Mouse (Mus musculus) MEL (cell line): ENCODE results near the gene Plcb3. TPM values are rescaled to one million over a fixed set of nuclear protein-coding genes. Genes with fewer than 3 reads are reported as not detected.

Experiments
- DNase-seq: peaks from one replicate; pipeline ENCODE4 v3.0.0; 2011; ENCODE audit warnings: low read depth, low spot score
- H3K27ac ChIP-seq: 2 replicates; pipeline ENCODE4 v1.5.1; 2012; ENCODE audit warnings: low read depth, mild to moderate bottlenecking, control low read depth, low read length, moderate library complexity; ENCODE audit not compliant: control insufficient read depth
- H3K27me3 ChIP-seq, 2 experiments: fragments of 150-350 bp in 1 of 2; sonication (generic) in 1 of 2; 2 replicates each; pipeline ENCODE4 v1.6.1; 2012; ENCODE audit warnings: low read length in 2 of 2, mild to moderate bottlenecking in 2 of 2, improper control_type of control experiment in 1 of 2, moderate library complexity in 1 of 2; ENCODE audit not compliant: insufficient read depth in 2 of 2, control insufficient read depth in 1 of 2
- H3K36me3 ChIP-seq, 2 experiments: 2 replicates each; pipeline ENCODE4 v1.6.1; 2012 to 2014; ENCODE audit warnings: low read length in 2 of 2, improper control_type of control experiment in 1 of 2, inconsistent platforms in 1 of 2, mild to moderate bottlenecking in 1 of 2; ENCODE audit not compliant: insufficient read depth in 2 of 2, control insufficient read depth in 1 of 2
- H3K4me1 ChIP-seq, 2 experiments: fragments of 150-350 bp in 1 of 2; sonication (generic) in 1 of 2; 2 replicates each; pipeline ENCODE4 v1.6.1; 2012; ENCODE audit warnings: low read length in 2 of 2, improper control_type of control experiment in 1 of 2, mild to moderate bottlenecking in 1 of 2; ENCODE audit not compliant: insufficient read depth in 2 of 2, control insufficient read depth in 1 of 2
- H3K4me3 ChIP-seq, 2 experiments: fragments of 150-350 bp in 1 of 2; sonication (generic) in 1 of 2; 2 replicates each; pipeline ENCODE4 v1.5.1; 2012; ENCODE audit warnings: low read depth in 2 of 2, low read length in 2 of 2, mild to moderate bottlenecking in 2 of 2, moderate library complexity in 2 of 2, control low read depth in 1 of 2, improper control_type of control experiment in 1 of 2; ENCODE audit not compliant: control insufficient read depth in 1 of 2, insufficient read depth in 1 of 2
- H3K79me2 ChIP-seq: 2 replicates; pipeline ENCODE4 v1.6.1; 2012; ENCODE audit warnings: mild to moderate bottlenecking, low read length, moderate library complexity; ENCODE audit not compliant: control insufficient read depth, poor library complexity, insufficient read depth
- H3K9ac ChIP-seq: 2 replicates; pipeline ENCODE4 v1.6.1; 2012; ENCODE audit warnings: low read depth, mild to moderate bottlenecking, control low read depth, low read length, moderate library complexity; ENCODE audit not compliant: control insufficient read depth, poor library complexity, severe bottlenecking
- H3K9me3 ChIP-seq: fragments of 150-350 bp; sonication (generic); replicated peaks from 2 replicates; pipeline ENCODE4 v1.6.1; 2012; ENCODE audit warnings: mild to moderate bottlenecking, low read length, improper control_type of control experiment, moderate library complexity; ENCODE audit not compliant: insufficient read depth
- BHLHE40 ChIP-seq: IDR thresholded peaks from 2 replicates; pipeline ENCODE4 v1.6.1; 2012; ENCODE audit warnings: low read depth, mild to moderate bottlenecking, inconsistent platforms, low read length, improper control_type of control experiment, borderline replicate concordance
- CHD1 ChIP-seq: IDR thresholded peaks from 2 replicates; pipeline ENCODE4 v1.6.1; 2012; ENCODE audit warnings: low read depth, mild to moderate bottlenecking, inconsistent platforms, low read length, improper control_type of control experiment
- CHD2 ChIP-seq: IDR thresholded peaks from 2 replicates; pipeline ENCODE4 v1.6.1; 2011; ENCODE audit warnings: low read length, improper control_type of control experiment
- CTCF ChIP-seq, 3 experiments: IDR thresholded peaks in 2 of 3; conservative IDR thresholded peaks in 1 of 3; 2 replicates each; pipeline ENCODE4 v1.5.1; 2011 to 2012; ENCODE audit warnings: low read length in 3 of 3, low read depth in 2 of 3, mild to moderate bottlenecking in 2 of 3, improper control_type of control experiment in 1 of 3, inconsistent platforms in 1 of 3, mixed read lengths in 1 of 3, moderate library complexity in 1 of 3; ENCODE audit not compliant: control insufficient read depth in 1 of 3, insufficient read depth in 1 of 3, poor library complexity in 1 of 3, severe bottlenecking in 1 of 3
- E2F4 ChIP-seq: IDR thresholded peaks from 2 replicates; pipeline ENCODE4 v1.6.1; 2011; ENCODE audit warnings: low read depth, low read length, improper control_type of control experiment, borderline replicate concordance
- ELF1 ChIP-seq: IDR thresholded peaks from 2 replicates; pipeline ENCODE4 v1.6.1; 2014; ENCODE audit warnings: low read depth, mild to moderate bottlenecking, inconsistent platforms, low read length, improper control_type of control experiment, moderate library complexity
- EP300 ChIP-seq, 2 experiments: IDR thresholded peaks; 2 replicates each; pipeline ENCODE4 v1.6.1; 2011; ENCODE audit warnings: improper control_type of control experiment in 2 of 2, low read length in 2 of 2, low read depth in 1 of 2, mild to moderate bottlenecking in 1 of 2
- ETS1 ChIP-seq: IDR thresholded peaks from 2 replicates; pipeline ENCODE4 v1.6.1; 2012; ENCODE audit warnings: low read depth, mild to moderate bottlenecking, inconsistent platforms, low read length, improper control_type of control experiment, moderate library complexity
- GABPA ChIP-seq: IDR thresholded peaks from 2 replicates; pipeline ENCODE4 v1.6.1; 2012; ENCODE audit warnings: low read depth, mild to moderate bottlenecking, inconsistent platforms, low read length, improper control_type of control experiment, moderate library complexity
- GATA1 ChIP-seq: IDR thresholded peaks from 2 replicates; pipeline ENCODE4 v1.6.1; 2011; ENCODE audit warnings: low read depth, low read length, improper control_type of control experiment
- HCFC1 ChIP-seq: IDR thresholded peaks from 2 replicates; pipeline ENCODE4 v1.6.1; 2012; ENCODE audit warnings: low read depth, mild to moderate bottlenecking, inconsistent platforms, low read length, improper control_type of control experiment, moderate library complexity
- JUND ChIP-seq: IDR thresholded peaks from 2 replicates; pipeline ENCODE4 v1.6.1; 2011; ENCODE audit warnings: low read depth, mild to moderate bottlenecking, improper control_type of control experiment, low read length
- KAT2A ChIP-seq: conservative IDR thresholded peaks from 2 replicates; pipeline ENCODE4 v1.6.1; 2012; ENCODE audit warnings: low read depth, low read length, improper control_type of control experiment, inconsistent platforms
- MAFK ChIP-seq: IDR thresholded peaks from 2 replicates; pipeline ENCODE4 v1.6.1; 2011; ENCODE audit warnings: low read depth, mild to moderate bottlenecking, low read length, improper control_type of control experiment, borderline replicate concordance
- MAX ChIP-seq: IDR thresholded peaks from 2 replicates; pipeline ENCODE4 v1.6.1; 2011; ENCODE audit warnings: low read length, improper control_type of control experiment
- MAZ ChIP-seq: IDR thresholded peaks from 2 replicates; pipeline ENCODE4 v1.6.1; 2012; ENCODE audit warnings: low read depth, mild to moderate bottlenecking, inconsistent platforms, low read length, improper control_type of control experiment
- MEF2A ChIP-seq: IDR thresholded peaks from 2 replicates; pipeline ENCODE4 v1.6.1; 2014; ENCODE audit warnings: low read depth, mild to moderate bottlenecking, inconsistent platforms, low read length, improper control_type of control experiment; ENCODE audit not compliant: poor library complexity, insufficient replicate concordance, severe bottlenecking; ENCODE audit errors: extremely low read depth
- MYB ChIP-seq: IDR thresholded peaks from 2 replicates; pipeline ENCODE4 v1.6.1; 2011; ENCODE audit warnings: mild to moderate bottlenecking, low read depth, low read length, improper control_type of control experiment
- MYC ChIP-seq: IDR thresholded peaks from 2 replicates; pipeline ENCODE4 v1.6.1; 2011; ENCODE audit warnings: low read depth, mild to moderate bottlenecking, low read length, improper control_type of control experiment, moderate library complexity
- NRF1 ChIP-seq: IDR thresholded peaks from 2 replicates; pipeline ENCODE4 v1.6.1; 2014; ENCODE audit warnings: low read depth, mild to moderate bottlenecking, inconsistent platforms, low read length, improper control_type of control experiment, moderate library complexity; ENCODE audit not compliant: poor library complexity, insufficient read depth, severe bottlenecking
- POLR2A ChIP-seq, 2 experiments: IDR thresholded peaks; 2 replicates each; pipeline ENCODE4 v1.6.1; 2011 to 2012; ENCODE audit warnings: low read length in 2 of 2, mild to moderate bottlenecking in 2 of 2, control low read depth in 1 of 2, improper control_type of control experiment in 1 of 2, low read depth in 1 of 2, moderate library complexity in 1 of 2; ENCODE audit not compliant: control insufficient read depth in 1 of 2, insufficient read depth in 1 of 2, poor library complexity in 1 of 2
- POLR2AphosphoS2 ChIP-seq: IDR thresholded peaks from 2 replicates; pipeline ENCODE4 v1.6.1; 2011; ENCODE audit warnings: low read length, improper control_type of control experiment
- RAD21 ChIP-seq: IDR thresholded peaks from 2 replicates; pipeline ENCODE4 v1.6.1; 2011; ENCODE audit warnings: mild to moderate bottlenecking, low read depth, low read length, improper control_type of control experiment
- SIN3A ChIP-seq: IDR thresholded peaks from 2 replicates; pipeline ENCODE4 v1.6.1; 2012; ENCODE audit warnings: low read length, improper control_type of control experiment, inconsistent platforms
- SMC3 ChIP-seq: IDR thresholded peaks from 2 replicates; pipeline ENCODE4 v1.6.1; 2011; ENCODE audit warnings: low read depth, low read length, improper control_type of control experiment
- TBP ChIP-seq: IDR thresholded peaks from 2 replicates; pipeline ENCODE4 v1.8.0; 2011; ENCODE audit warnings: low read depth, low read length, improper control_type of control experiment
- TCF12 ChIP-seq: IDR thresholded peaks from 2 replicates; pipeline ENCODE4 v1.6.1; 2014; ENCODE audit warnings: low read depth, mild to moderate bottlenecking, inconsistent platforms, low read length, improper control_type of control experiment, moderate library complexity
- UBTF ChIP-seq: IDR thresholded peaks from 2 replicates; pipeline ENCODE4 v1.6.1; 2012; ENCODE audit warnings: low read depth, mild to moderate bottlenecking, inconsistent platforms, low read length, improper control_type of control experiment, moderate library complexity, borderline replicate concordance; ENCODE audit not compliant: insufficient read depth
- USF1 ChIP-seq: IDR thresholded peaks from 2 replicates; pipeline ENCODE4 v1.6.1; 2014; ENCODE audit warnings: low read depth, mild to moderate bottlenecking, inconsistent platforms, low read length, improper control_type of control experiment, moderate library complexity
- USF2 ChIP-seq, 2 experiments: IDR thresholded peaks; 2 replicates each; pipeline ENCODE4 v1.6.1; 2011 to 2012; ENCODE audit warnings: improper control_type of control experiment in 2 of 2, low read length in 2 of 2, borderline replicate concordance in 1 of 2, inconsistent platforms in 1 of 2, low read depth in 1 of 2, mild to moderate bottlenecking in 1 of 2; ENCODE audit not compliant: insufficient read depth in 1 of 2
- ZC3H11A ChIP-seq: IDR thresholded peaks from 2 replicates; pipeline ENCODE4 v1.6.1; 2012; ENCODE audit warnings: low read depth, mild to moderate bottlenecking, inconsistent platforms, low read length, improper control_type of control experiment
- ZKSCAN1 ChIP-seq: IDR thresholded peaks from 2 replicates; pipeline ENCODE4 v1.6.1; 2012; ENCODE audit warnings: low read depth, mild to moderate bottlenecking, inconsistent platforms, low read length, improper control_type of control experiment, moderate library complexity
- ZMIZ1 ChIP-seq: IDR thresholded peaks from 2 replicates; pipeline ENCODE4 v1.6.1; 2012; ENCODE audit warnings: low read depth, mild to moderate bottlenecking, inconsistent platforms, low read length, improper control_type of control experiment, moderate library complexity
- ZNF384 ChIP-seq: IDR thresholded peaks from 2 replicates; pipeline ENCODE4 v1.6.1; 2012; ENCODE audit warnings: low read depth, mild to moderate bottlenecking, inconsistent platforms, low read length, improper control_type of control experiment
- polyA plus RNA-seq, 2 experiments: library from polyadenylated mRNA; stranded (reverse) in 1 of 2; unstranded in 1 of 2; fragments of >175 nt in 1 of 2; fragments of >200 nt in 1 of 2; gene quantifications; 2 replicates each; pipeline versions ENCODE4 v1.2.1 to v1.2.4; 2012; ENCODE audit warnings: low replicate concordance in 2 of 2, low read depth in 1 of 2; ENCODE audit not compliant: insufficient read length in 2 of 2, insufficient read depth in 1 of 2, missing spikeins in 1 of 2
- total RNA-seq: library from RNA; depleted of rRNA; stranded (reverse); fragments of 300-350 nt; gene quantifications from 2 replicates; pipeline ENCODE4 v1.2.3, GENCODE M21; 2012

Plcb3 gene
- total and polyA plus RNA-seq, 3 experiments, result 12.6 to 30.8 TPM; not detected in 1

DNA sequence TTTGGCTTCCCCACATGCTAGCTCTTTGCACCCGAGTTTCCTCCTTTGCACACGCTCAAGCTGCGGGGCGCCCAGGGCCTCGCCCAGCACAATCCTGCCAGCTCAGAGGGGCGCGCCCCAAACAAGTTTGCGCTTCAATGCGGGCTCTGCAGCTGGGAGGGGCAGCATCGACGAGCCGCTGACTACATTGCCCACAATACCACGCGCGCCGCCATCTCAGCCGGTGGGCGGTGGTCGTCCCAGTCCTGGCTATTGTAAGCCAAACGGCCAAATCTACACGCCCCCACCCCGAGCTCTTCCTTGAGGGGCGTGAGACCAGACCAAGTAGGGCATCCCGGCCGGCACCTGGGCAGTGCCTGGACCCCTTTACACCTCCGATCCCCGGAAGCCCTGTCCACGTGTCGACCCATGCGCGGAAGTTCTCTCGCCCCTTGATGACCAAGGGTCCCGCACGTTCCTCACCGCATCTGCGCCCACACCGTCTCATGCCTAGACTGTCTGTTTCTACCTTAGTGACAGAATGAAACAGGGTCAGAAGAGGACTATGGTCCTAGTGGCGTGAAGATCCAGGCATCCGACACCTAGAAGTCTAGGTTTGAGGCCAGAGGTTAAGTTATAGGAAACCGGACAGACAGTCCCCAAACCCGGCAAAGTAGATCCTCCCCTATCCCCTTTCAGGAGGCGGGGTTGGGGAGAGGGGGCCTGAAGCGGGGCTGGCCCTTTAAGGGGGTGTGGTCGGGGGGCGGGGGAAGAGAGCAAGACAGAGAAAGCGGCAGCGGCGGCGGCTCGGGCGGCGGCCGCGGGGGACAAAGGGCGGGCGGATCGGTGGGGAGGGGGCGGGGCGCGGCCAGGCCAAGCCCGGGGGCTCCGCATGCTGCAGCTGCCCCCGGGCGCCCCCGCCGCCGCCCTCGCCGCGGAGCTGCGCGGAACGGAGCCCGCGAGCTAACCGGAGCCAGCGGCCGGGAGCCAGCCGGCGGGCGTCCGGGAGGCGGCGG is 1.8 kb downstream of the Plcb3 start, which contains the start of gene Ppp1r14b:
Gene Ppp1r14b, plus strand, starts transcription at position 758 of the 995 bp plus-strand sequence.
- peaks cover 2 to 47% of the 10 kb centered on the region in 2 experiments for H3K4me1 ChIP-seq
- peak; percentile 96 for DNase-seq
- peak within 1 kb of the TSS; percentile 87 for H3K9ac ChIP-seq
- no peaks in the 10 kb centered on the region for H3K27me3 ChIP-seq
- H3K36me3 ChIP-seq, result peaks cover 0 to 30% of the 10 kb centered on the region in 2 experiments; a peak in 2 of 4 replicates
- H3K9me3 ChIP-seq, result no peaks in the 10 kb centered on the region
- peak within 1 kb of the TSS; percentile 94 for H3K27ac ChIP-seq
- peaks cover 33% of the 10 kb centered on the region for H3K79me2 ChIP-seq
- peak within 1 kb of the TSS; percentile 76 to 92 for H3K4me3 ChIP-seq
- TF ChIP-seq ZC3H11A (no peak), TBP (no peak), BHLHE40 (no peak), ZMIZ1 (no peak), ETS1 (peak; percentile 45; the same call in 1 of the 2 replicates), MAX (peak; percentile 92), SMC3 (no peak), USF2 (IDR thresholded peaks at IDR 0.05; ENCODE audit: borderline replicate concordance in 1 of 2, insufficient read depth in 1 of 2, low read depth in 1 of 2, low read length in 2 of 2) (no peak), EP300 (IDR thresholded peaks at IDR 0.05; ENCODE audit: low read depth in 1 of 2, low read length in 2 of 2) (no peak), SIN3A (peak; percentile 95), UBTF (no peak), GABPA (no peak), POLR2A (IDR thresholded peaks at IDR 0.05; ENCODE audit: control insufficient read depth in 1 of 2, insufficient read depth in 1 of 2, low read depth in 1 of 2, low read length in 2 of 2, poor library complexity in 1 of 2) (peak in 1 of 2 experiments; percentile 66; a peak in 2 of 4 replicates), GATA1 (no peak), NRF1 (0 out of 2 replicates have a peak, but pooled peaks have one; percentile 34), RAD21 (no peak), MAZ (peak; percentile 80; the same call in 1 of the 2 replicates), E2F4 (no peak), TCF12 (0 out of 2 replicates have a peak, but pooled peaks have one; percentile 12), CHD1 (no peak; the same call in 1 of the 2 replicates), ELF1 (peak; percentile 60), MEF2A (no peak), ZKSCAN1 (no peak), KAT2A (no peak; the same call in 1 of the 2 replicates), CHD2 (no peak), JUND (no peak), MAFK (no peak), ZNF384 (no peak), USF1 (peak; percentile 86), HCFC1 (peak; percentile 93), POLR2AphosphoS2 (peak; percentile 41; the same call in 1 of the 2 replicates), CTCF (IDR thresholded peaks at IDR 0.05 in 2 of 3, conservative IDR thresholded peaks at IDR 0.05 in 1 of 3; ENCODE audit: control insufficient read depth in 1 of 3, insufficient read depth in 1 of 3, low read depth in 2 of 3, low read length in 3 of 3, poor library complexity in 1 of 3, severe bottlenecking in 1 of 3) (no peak), MYB (no peak), MYC (peak; percentile 95)
